Mouse (Mus musculus): Measurements from ENCODE around the gene Chrne. TPM values are rescaled to one million over a fixed set of nuclear protein-coding genes. Genes with fewer than 3 reads are reported as not detected.

The Chrne gene
- polyA plus RNA-seq, 1 experiment, result 0.06 TPM

DNA sequence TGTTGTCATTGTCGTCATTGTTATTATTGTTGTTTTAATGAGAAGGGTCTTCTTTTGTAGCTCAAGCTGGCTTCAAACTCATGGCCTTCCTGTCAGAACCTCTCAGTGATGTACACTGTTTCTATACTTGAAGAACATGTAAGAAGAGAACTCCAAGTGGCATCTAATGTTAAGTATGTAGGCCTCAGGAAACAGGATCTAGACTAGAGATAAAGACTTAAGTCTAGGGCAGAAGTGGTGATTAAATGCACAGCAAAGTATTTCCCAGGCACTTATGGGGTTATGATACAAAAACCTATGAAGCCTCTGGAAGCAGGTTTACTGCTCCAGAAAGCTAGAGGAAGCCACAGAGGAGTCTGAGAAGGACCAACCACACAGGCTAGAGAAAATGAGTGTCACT lies 19.3 kb upstream of the Chrne start:
- peaks cover 52% of the 10 kb centered on the region for H3K4me1 ChIP-seq (ENCODE audit: control insufficient read depth)
- TF ChIP-seq GATA1 (IDR thresholded peaks at IDR 0.05; ENCODE audit: low read length), result no peak
- TF ChIP-seq TAL1 (IDR thresholded peaks at IDR 0.05; ENCODE audit: low read length), result no peak

DNA sequence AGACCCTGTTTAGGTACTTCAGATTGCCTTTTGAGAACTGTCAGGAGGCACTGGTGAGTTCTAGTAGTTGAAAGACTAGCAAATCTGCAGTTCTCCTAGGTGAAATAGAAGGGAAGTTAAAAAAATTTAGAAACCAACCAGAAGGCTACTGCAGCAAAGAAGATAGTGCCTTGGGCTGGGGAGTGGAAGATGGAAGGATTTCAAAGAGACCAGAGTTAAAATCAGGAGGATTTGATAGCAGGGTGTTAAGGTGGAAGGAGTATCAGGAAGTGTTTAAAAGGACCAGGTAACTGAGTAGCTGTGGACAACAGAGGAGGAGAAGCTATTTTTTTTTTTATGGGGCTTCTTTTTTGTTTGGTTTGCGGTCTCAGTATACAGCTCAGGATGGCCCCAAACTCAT lies 18.7 kb upstream of the Chrne start:
- peaks cover 2% of the 10 kb centered on the region for H3K36me3 ChIP-seq (ENCODE audit: control insufficient read depth)
- H3K4me1 ChIP-seq (ENCODE audit: control insufficient read depth), result peaks cover 52% of the 10 kb centered on the region
- no peaks in the 10 kb centered on the region for H3K9me3 ChIP-seq (ENCODE audit: control insufficient read depth, low read length)
- H3K27me3 ChIP-seq (ENCODE audit: control insufficient read depth), result no peaks in the 10 kb centered on the region
- H3K4me3 ChIP-seq (replicated peaks), result no peak overlapping the region
- TF ChIP-seq TAL1 (IDR thresholded peaks at IDR 0.05; ENCODE audit: low read length) (no peak), GATA1 (IDR thresholded peaks at IDR 0.05; ENCODE audit: low read length) (no peak)

More for the DNA sequence above, 19.3 kb upstream of the Chrne start:
- Histone ChIP-seq H3K4me3 (replicated peaks) (peak overlapping the region; percentile 41), H3K36me3 (ENCODE audit: control insufficient read depth) (peaks cover 5% of the 10 kb centered on the region), H3K9me3 (ENCODE audit: control insufficient read depth, low read length) (no peaks in the 10 kb centered on the region), H3K27me3 (ENCODE audit: control insufficient read depth) (no peaks in the 10 kb centered on the region)

DNA sequence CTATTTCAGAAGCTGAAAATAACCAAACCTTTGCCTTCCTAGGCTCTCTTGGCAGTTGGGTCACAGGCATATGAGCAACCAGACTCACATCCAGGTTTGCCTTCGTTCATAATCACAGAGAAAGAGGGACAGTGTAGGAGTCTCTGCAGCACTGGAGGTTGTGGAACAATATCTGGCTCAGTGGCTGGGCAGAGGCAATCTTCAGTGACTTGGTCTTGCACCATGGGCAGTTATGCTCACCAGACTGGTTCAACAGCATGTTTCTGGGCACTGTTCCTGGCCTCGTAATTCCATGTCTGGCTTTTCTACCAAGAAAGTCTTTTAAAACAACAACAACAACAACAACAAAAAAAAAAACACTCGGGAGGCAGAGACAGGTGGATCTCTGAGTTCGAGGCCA lies 16.6 kb upstream of the Chrne start:
- H3K9me3 ChIP-seq (ENCODE audit: control insufficient read depth, low read length), result no peaks in the 10 kb centered on the region
- H3K36me3 ChIP-seq (ENCODE audit: control insufficient read depth), result no peaks in the 10 kb centered on the region
- no peak overlapping the region for H3K4me3 ChIP-seq (replicated peaks)
- H3K27me3 ChIP-seq (ENCODE audit: control insufficient read depth), result no peaks in the 10 kb centered on the region
- H3K4me1 ChIP-seq (ENCODE audit: control insufficient read depth), result peaks cover 41% of the 10 kb centered on the region
- TF ChIP-seq TAL1 (IDR thresholded peaks at IDR 0.05; ENCODE audit: low read length), result no peak
- no peak for TF ChIP-seq GATA1 (IDR thresholded peaks at IDR 0.05; ENCODE audit: low read length)

DNA sequence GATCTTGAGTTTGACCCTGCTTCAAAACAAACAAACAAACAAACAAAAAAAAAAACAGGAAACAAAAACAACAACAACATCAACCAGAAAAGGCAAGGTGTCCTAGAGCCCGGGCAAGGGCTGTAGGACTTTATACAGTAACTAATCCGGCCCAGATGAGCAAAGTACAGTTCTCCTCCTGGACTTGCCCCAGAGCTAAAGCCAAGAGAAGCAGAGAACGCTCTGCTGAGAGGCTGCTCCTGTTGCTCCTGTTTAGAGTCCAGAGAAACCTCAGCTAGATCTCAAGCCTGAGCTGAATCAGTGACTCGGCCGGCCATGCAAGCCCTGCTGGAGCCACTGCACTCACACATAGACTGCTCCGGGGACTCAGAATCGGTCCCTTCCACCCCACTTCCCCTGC lies 11.1 kb upstream of the Chrne start:
- H3K4me3 ChIP-seq (replicated peaks), result no peak overlapping the region
- no peaks in the 10 kb centered on the region for H3K27me3 ChIP-seq (ENCODE audit: control insufficient read depth)
- H3K9me3 ChIP-seq (ENCODE audit: control insufficient read depth, low read length), result no peaks in the 10 kb centered on the region
- H3K4me1 ChIP-seq (ENCODE audit: control insufficient read depth), result peaks cover 9% of the 10 kb centered on the region
- H3K36me3 ChIP-seq (ENCODE audit: control insufficient read depth), result no peaks in the 10 kb centered on the region
- TF ChIP-seq TAL1 (IDR thresholded peaks at IDR 0.05; ENCODE audit: low read length), result no peak
- TF ChIP-seq GATA1 (IDR thresholded peaks at IDR 0.05; ENCODE audit: low read length), result no peak

DNA sequence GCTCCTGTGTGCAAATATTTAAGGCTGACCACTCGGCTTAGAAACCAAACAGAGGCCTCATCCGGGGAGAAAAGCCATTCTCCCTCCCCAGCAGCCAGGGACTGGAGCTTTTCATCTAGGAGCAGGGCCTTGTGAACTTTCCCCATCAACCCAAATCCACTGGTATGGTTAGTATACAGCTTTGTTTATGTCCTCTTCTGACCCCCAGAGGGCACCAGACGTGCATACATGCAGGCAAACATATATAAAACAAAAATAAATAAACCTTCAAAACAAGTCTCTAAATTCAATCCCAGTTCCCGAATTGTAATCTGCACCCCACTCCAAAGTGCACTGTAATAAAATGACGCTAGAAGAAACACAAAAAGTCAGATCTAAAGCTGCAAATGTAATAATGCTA lies 10.5 kb upstream of the Chrne start:
- Histone ChIP-seq H3K36me3 (ENCODE audit: control insufficient read depth) (no peaks in the 10 kb centered on the region), H3K9me3 (ENCODE audit: control insufficient read depth, low read length) (no peaks in the 10 kb centered on the region), H3K4me3 (replicated peaks) (no peak overlapping the region), H3K4me1 (ENCODE audit: control insufficient read depth) (peaks cover 9% of the 10 kb centered on the region), H3K27me3 (ENCODE audit: control insufficient read depth) (no peaks in the 10 kb centered on the region)
- TF ChIP-seq GATA1 (IDR thresholded peaks at IDR 0.05; ENCODE audit: low read length), result no peak
- no peak for TF ChIP-seq TAL1 (IDR thresholded peaks at IDR 0.05; ENCODE audit: low read length)

DNA sequence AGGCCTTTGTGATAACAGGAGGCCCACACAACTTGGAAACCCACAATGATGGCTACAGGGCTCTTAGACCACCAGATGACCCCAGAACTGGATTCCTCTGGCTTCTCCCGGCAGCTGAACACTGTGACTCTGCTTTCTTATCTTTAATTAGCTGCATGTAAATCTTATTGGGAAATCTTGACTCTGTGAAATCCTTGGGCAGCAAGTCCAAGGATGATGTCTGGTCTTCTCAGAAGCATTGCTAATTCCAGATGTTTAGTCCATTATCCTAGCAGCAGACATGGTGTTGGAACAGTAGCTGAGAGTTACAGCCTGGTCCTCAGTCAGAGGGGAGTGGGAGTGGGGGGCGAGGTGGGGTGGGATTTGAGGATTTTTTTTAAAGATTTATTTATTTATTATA lies 9.4 kb upstream of the Chrne start:
- Histone ChIP-seq H3K4me1 (ENCODE audit: control insufficient read depth) (peaks cover 9% of the 10 kb centered on the region), H3K9me3 (ENCODE audit: control insufficient read depth, low read length) (no peaks in the 10 kb centered on the region), H3K4me3 (replicated peaks) (no peak overlapping the region), H3K27me3 (ENCODE audit: control insufficient read depth) (no peaks in the 10 kb centered on the region), H3K36me3 (ENCODE audit: control insufficient read depth) (no peaks in the 10 kb centered on the region)
- TF ChIP-seq GATA1 (IDR thresholded peaks at IDR 0.05; ENCODE audit: low read length) (no peak), TAL1 (IDR thresholded peaks at IDR 0.05; ENCODE audit: low read length) (no peak)

DNA sequence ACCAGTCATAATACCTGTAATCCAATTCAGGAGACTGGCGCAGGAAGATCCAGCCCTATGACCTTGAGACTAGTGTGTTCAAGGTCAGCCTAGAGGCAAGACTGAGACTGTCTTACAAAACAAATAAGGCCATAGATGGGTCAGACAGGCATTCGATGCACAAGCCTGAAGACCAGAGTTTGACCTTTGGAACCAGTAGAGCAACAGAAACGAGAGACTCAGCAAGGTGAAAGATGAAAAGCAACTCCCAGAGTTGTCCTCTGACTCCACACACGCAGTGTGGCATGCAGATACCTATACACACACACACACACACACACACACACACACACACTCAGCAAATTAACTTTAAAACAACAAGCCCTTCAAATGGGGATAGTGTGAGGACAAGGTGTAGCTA lies 7.9 kb upstream of the Chrne start:
- TF ChIP-seq TAL1 (IDR thresholded peaks at IDR 0.05; ENCODE audit: low read length), result no peak
- TF ChIP-seq GATA1 (IDR thresholded peaks at IDR 0.05; ENCODE audit: low read length), result no peak
- Histone ChIP-seq H3K27me3 (ENCODE audit: control insufficient read depth) (no peaks in the 10 kb centered on the region), H3K9me3 (ENCODE audit: control insufficient read depth, low read length) (no peaks in the 10 kb centered on the region), H3K4me1 (ENCODE audit: control insufficient read depth) (peaks cover 22% of the 10 kb centered on the region), H3K4me3 (replicated peaks) (no peak overlapping the region), H3K36me3 (ENCODE audit: control insufficient read depth) (no peaks in the 10 kb centered on the region)

DNA sequence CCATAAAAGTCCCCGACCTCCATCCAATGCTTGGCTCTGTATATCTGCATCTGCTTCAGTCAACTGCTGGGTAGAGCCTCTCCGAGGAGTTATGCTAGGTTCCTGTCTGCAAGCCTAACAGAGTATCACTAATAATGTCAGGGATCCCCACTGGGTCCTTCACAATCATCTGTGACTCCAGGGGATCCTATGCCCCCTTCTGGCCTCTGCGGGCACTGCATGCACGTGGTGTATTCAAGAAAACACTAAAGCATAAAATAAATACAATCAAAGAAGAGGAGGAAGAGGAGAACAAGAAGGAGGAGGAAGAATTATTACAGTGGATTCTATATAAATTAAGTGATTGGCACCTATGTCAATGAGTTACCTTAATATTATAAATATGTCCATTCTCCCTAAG lies 6.5 kb upstream of the Chrne start:
- H3K9me3 ChIP-seq (ENCODE audit: control insufficient read depth, low read length), result no peaks in the 10 kb centered on the region
- TF ChIP-seq TAL1 (IDR thresholded peaks at IDR 0.05; ENCODE audit: low read length) (no peak), GATA1 (IDR thresholded peaks at IDR 0.05; ENCODE audit: low read length) (no peak)
- no peaks in the 10 kb centered on the region for H3K36me3 ChIP-seq (ENCODE audit: control insufficient read depth)
- H3K4me1 ChIP-seq (ENCODE audit: control insufficient read depth), result peaks cover 20% of the 10 kb centered on the region
- no peak overlapping the region for H3K4me3 ChIP-seq (replicated peaks)
- H3K27me3 ChIP-seq (ENCODE audit: control insufficient read depth), result no peaks in the 10 kb centered on the region

DNA sequence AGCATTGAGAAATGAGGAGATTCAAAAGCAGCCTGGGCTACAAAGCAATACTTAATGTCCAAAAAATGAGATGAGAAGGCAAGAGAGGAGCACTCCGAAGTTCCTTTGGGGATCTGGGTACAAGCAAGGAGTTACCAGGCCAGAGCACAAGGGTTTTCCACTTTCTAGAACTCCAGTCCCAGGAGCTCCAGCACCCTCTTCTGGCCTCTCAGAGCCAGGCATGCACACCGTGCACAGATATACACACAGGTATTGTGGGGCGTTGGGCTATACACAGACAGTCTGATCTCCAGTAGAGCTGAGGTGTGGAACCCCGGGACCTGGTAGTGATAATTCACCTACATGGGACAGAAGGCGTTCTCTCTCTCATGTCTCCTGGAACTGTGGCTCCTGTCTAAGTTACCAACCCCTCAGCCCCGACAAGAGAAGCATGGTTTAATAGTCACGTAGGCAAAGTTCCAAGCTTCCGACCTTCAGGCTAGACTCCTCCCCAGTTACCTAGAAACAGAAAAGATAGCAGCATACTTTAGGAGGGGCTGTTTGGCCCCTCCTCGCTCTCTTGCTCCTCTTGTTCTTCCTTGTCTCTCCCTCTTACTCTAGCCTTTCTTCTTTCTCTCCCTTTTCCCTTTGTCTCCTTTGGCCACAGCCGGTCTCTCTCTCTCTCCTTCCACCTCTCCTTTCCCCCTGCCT lies 4.2 kb upstream of the Chrne start:
- Histone ChIP-seq H3K27me3 (ENCODE audit: control insufficient read depth) (no peaks in the 10 kb centered on the region), H3K9me3 (ENCODE audit: control insufficient read depth, low read length) (no peaks in the 10 kb centered on the region), H3K36me3 (ENCODE audit: control insufficient read depth) (no peaks in the 10 kb centered on the region), H3K4me1 (ENCODE audit: control insufficient read depth) (peaks cover 13% of the 10 kb centered on the region), H3K4me3 (replicated peaks) (no peak overlapping the region)
- TF ChIP-seq TAL1 (IDR thresholded peaks at IDR 0.05; ENCODE audit: low read length) (no peak), GATA1 (IDR thresholded peaks at IDR 0.05; ENCODE audit: low read length) (no peak)

Data from erythroblast, embryonic 14.5 days (primary cell).